Mouse (Mus musculus) forebrain, embryonic 13.5 days (tissue): Measurements from ENCODE around the gene Zfp747. TPM values are rescaled to one million over a fixed set of nuclear protein-coding genes. Genes with fewer than 3 reads are reported as not detected.
"Not testable (repeated sequence)": the region's sequence is repeated elsewhere in the genome, so short reads cannot be mapped to it uniquely, and the experiment has no call there.

Experiments used
- ATAC-seq: fragments of 200-750 bp; cut with Nextera tagmentation; 2 replicates; pipeline ENCODE4 v1.8.0; 2017
- H3K27ac ChIP-seq: fragments of 300-500 bp; sonication (generic); 2 replicates; pipeline ENCODE4 v1.5.1; 2015; ENCODE audit warnings: inconsistent platforms, mild to moderate bottlenecking, moderate library complexity
- H3K27me3 ChIP-seq: fragments of 300-500 bp; sonication (generic); 2 replicates; pipeline ENCODE4 v1.6.1; 2015; ENCODE audit warnings: mild to moderate bottlenecking, inconsistent platforms
- H3K36me3 ChIP-seq: fragments of 300-500 bp; sonication (generic); 2 replicates; pipeline ENCODE4 v1.6.1; 2015; ENCODE audit warnings: mild to moderate bottlenecking, inconsistent platforms; ENCODE audit not compliant: poor library complexity, severe bottlenecking
- H3K4me1 ChIP-seq: fragments of 300-500 bp; sonication (generic); 2 replicates; pipeline ENCODE4 v1.6.1; 2015; ENCODE audit warnings: inconsistent platforms
- H3K4me2 ChIP-seq: fragments of 300-500 bp; sonication (generic); 2 replicates; pipeline ENCODE4 v1.6.1; 2015; ENCODE audit warnings: inconsistent platforms, mild to moderate bottlenecking, moderate library complexity
- H3K4me3 ChIP-seq: fragments of 300-500 bp; sonication (generic); 2 replicates; pipeline ENCODE4 v1.5.1; 2015; ENCODE audit warnings: mild to moderate bottlenecking, inconsistent platforms
- H3K9ac ChIP-seq: fragments of 300-500 bp; sonication (generic); 2 replicates; pipeline ENCODE4 v1.6.1; 2015; ENCODE audit warnings: mild to moderate bottlenecking, inconsistent platforms
- H3K9me3 ChIP-seq: fragments of 300-500 bp; sonication (generic); replicated peaks from 2 replicates; pipeline ENCODE4 v1.6.1; 2016; ENCODE audit warnings: inconsistent platforms
- WGBS: fragments of 180-500 bp; shearing (Covaris S2); methylation state at CpG from one replicate; pipeline ENCODE4 v1.1.7; 2015; 5-methylcytosine and 5-hydroxymethylcytosine counted together
- polyA plus RNA-seq: library from polyadenylated mRNA; unstranded; fragments of >200 nt; fragmentation: Nextera tagmentation; extraction: Ambion mirVana; gene quantifications from 2 replicates; pipeline ENCODE4 v1.2.1, GENCODE M21; 2015

Zfp747 gene
- polyA plus RNA-seq, 1 experiment from 2014 or later, result 8.6 TPM

GRCm38 (mm10) chr7:127344371-127344770 is 31.5 kb downstream of the Zfp747 start:
- Histone ChIP-seq H3K9ac (peak overlapping the region; percentile 93), H3K4me3 (peak overlapping the region; percentile 94), H3K27ac (no peak overlapping the region), H3K9me3 (no peaks in the 10 kb centered on the region), H3K4me1 (peaks cover 21% of the 10 kb centered on the region), H3K27me3 (no peaks in the 10 kb centered on the region), H3K4me2 (peak overlapping the region; percentile 86), H3K36me3 (peaks cover 32% of the 10 kb centered on the region)
- WGBS, result 90% methylated on average over 8 of the region's 8 CpGs
- no peak for ATAC-seq

GRCm38 (mm10) chr7:127343351-127344019 is 32.4 kb downstream of the Zfp747 start:
- 0 out of 2 replicates have a peak overlapping the region, but pooled peaks have one; percentile 6 for H3K4me3 ChIP-seq
- peaks cover 32% of the 10 kb centered on the region for H3K36me3 ChIP-seq
- 95% methylated on average over 38 of the region's 38 CpGs for WGBS
- no peaks in the 10 kb centered on the region for H3K9me3 ChIP-seq
- no peak for ATAC-seq
- no peak overlapping the region for H3K27ac ChIP-seq
- H3K4me2 ChIP-seq, result no peak overlapping the region
- no peaks in the 10 kb centered on the region for H3K27me3 ChIP-seq
- peaks cover 21% of the 10 kb centered on the region for H3K4me1 ChIP-seq
- no peak overlapping the region for H3K9ac ChIP-seq

DNA sequence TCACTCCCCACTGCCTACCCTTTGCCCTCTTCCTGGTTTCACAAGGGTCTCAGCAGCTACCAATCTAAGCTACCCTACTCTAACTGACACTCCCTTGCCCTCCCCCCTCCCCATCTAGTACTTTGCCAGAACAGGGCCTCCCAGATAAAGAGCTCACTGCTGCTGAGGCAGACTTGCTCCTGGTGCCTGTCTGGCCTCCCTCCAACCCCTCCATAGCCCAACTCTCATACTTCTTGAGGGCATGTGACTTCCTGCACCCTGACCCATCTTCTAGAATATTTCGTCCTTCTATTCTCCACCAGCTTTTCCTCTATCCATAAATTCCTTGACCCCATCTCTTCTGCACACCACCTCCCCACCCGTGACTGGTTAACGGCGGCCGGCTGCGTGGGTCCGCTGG is 33.0 kb downstream of the Zfp747 start:
- 97% methylated on average over 7 of the region's 7 CpGs for WGBS
- Histone ChIP-seq H3K4me2 (no peak overlapping the region), H3K9ac (no peak overlapping the region)

GRCm38 (mm10) chr7:127342332-127342731 is 33.5 kb downstream of the Zfp747 start:
- WGBS, result 71% methylated on average over 4 of the region's 4 CpGs
- H3K4me2 ChIP-seq, result no peak overlapping the region
- no peak overlapping the region for H3K9ac ChIP-seq
- no peak overlapping the region for H3K27ac ChIP-seq
- no peaks in the 10 kb centered on the region for H3K9me3 ChIP-seq
- H3K4me3 ChIP-seq, result no peak overlapping the region
- ATAC-seq, result no peak
- H3K27me3 ChIP-seq, result no peaks in the 10 kb centered on the region
- H3K4me1 ChIP-seq, result peaks cover 21% of the 10 kb centered on the region
- peaks cover 32% of the 10 kb centered on the region for H3K36me3 ChIP-seq

More for the DNA sequence above, 33.0 kb downstream of the Zfp747 start:
- H3K9me3 ChIP-seq, result no peaks in the 10 kb centered on the region
- H3K27ac ChIP-seq, result no peak overlapping the region
- H3K27me3 ChIP-seq, result no peaks in the 10 kb centered on the region
- H3K4me3 ChIP-seq, result no peak overlapping the region
- ATAC-seq, result no peak
- H3K36me3 ChIP-seq, result peaks cover 32% of the 10 kb centered on the region
- H3K4me1 ChIP-seq, result peaks cover 21% of the 10 kb centered on the region

DNA sequence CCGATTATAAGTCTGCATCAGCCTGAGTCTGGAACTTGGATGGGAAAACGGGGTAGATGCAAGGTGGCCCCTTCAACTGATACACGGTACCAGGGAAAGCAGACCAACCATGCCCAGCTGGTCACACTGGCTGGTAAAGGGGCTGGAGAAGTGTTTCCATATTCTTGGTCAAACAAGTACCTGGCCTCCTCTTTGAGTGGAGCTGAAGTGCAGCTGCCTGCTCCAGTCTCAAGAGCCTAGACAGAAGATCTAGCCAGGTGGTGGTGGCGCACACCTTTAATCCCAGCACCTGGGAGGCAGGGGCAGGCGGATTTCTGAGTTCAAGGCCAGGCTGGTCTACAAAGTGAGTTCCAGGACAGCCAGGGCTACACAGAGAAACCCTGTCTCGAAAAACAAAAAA is 34.0 kb downstream of the Zfp747 start:
- Histone ChIP-seq H3K9ac (peak overlapping the region; percentile 21), H3K4me1 (peaks cover 17% of the 10 kb centered on the region), H3K36me3 (peaks cover 32% of the 10 kb centered on the region)
- not testable (repeated sequence) for H3K27ac ChIP-seq, H3K4me2 ChIP-seq, H3K9me3 ChIP-seq, ATAC-seq, H3K27me3 ChIP-seq, H3K4me3 ChIP-seq
- 95% methylated on average over 6 of the region's 6 CpGs for WGBS

GRCm38 (mm10) chr7:127341356-127341755 is 34.5 kb downstream of the Zfp747 start:
- Histone ChIP-seq H3K27ac (no peak overlapping the region), H3K9ac (peak overlapping the region; percentile 21; the same call in 1 of the 2 replicates), H3K9me3 (no peaks in the 10 kb centered on the region), H3K4me2 (no peak overlapping the region), H3K4me1 (peaks cover 12% of the 10 kb centered on the region), H3K4me3 (no peak overlapping the region), H3K27me3 (no peaks in the 10 kb centered on the region), H3K36me3 (peaks cover 32% of the 10 kb centered on the region)
- whole genome bisulfite sequencing, result 96% methylated on average over 8 of the region's 8 CpGs
- no peak for ATAC-seq

- H3K4me1 ChIP-seq, result no peaks in the 10 kb centered on the region
- no peak overlapping the region for H3K4me2 ChIP-seq
- no peak overlapping the region for H3K9ac ChIP-seq
- no peak for ATAC-seq
- H3K36me3 ChIP-seq, result peaks cover 17% of the 10 kb centered on the region
- 84% methylated on average over 4 of the region's 4 CpGs for whole genome bisulfite sequencing
- no peaks in the 10 kb centered on the region for H3K9me3 ChIP-seq
- H3K4me3 ChIP-seq, result no peak overlapping the region
- H3K27ac ChIP-seq, result no peak overlapping the region
- H3K27me3 ChIP-seq, result no peaks in the 10 kb centered on the region
Observed at GRCm38 (mm10) chr7:127337636-127338035, 38.2 kb downstream of the Zfp747 start.

DNA sequence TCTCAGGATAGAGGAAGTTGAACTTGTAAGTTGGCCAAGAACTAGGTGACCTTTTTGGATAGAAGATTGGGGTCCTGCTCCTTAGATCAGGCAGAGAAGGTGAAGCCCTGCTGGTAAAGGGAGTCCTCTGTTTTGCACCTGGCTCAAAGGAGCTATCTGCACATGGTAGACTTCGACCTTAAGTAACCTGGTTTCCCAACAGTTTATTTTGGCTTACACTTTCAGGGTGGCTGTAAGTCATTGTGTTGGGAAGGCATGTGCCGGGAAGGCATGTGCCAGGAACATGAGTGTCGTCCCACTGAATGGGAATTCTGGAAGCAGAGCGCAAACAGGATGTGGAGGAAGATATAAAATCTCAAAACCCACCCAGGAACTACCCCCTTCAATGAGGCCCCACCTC is 40.2 kb downstream of the Zfp747 start:
- H3K27me3 ChIP-seq, result no peaks in the 10 kb centered on the region
- H3K4me3 ChIP-seq, result no peak overlapping the region
- H3K9me3 ChIP-seq, result no peaks in the 10 kb centered on the region
- no peak for ATAC-seq
- H3K9ac ChIP-seq, result no peak overlapping the region
- no peak overlapping the region for H3K27ac ChIP-seq
- 0 out of 2 replicates have a peak, but pooled peaks cover 4% of the 10 kb centered on the region for H3K36me3 ChIP-seq
- H3K4me2 ChIP-seq, result no peak overlapping the region
- WGBS, result 89% methylated on average over 4 of the region's 4 CpGs
- no peaks in the 10 kb centered on the region for H3K4me1 ChIP-seq

- Histone ChIP-seq H3K36me3 (no peaks in the 10 kb centered on the region), H3K27ac (no peak overlapping the region), H3K9me3 (no peaks in the 10 kb centered on the region), H3K4me1 (no peaks in the 10 kb centered on the region), H3K4me3 (no peak overlapping the region), H3K9ac (no peak overlapping the region), H3K4me2 (no peak overlapping the region), H3K27me3 (no peaks in the 10 kb centered on the region)
- ATAC-seq, result no peak
- WGBS, result 87% methylated on average over 6 of the region's 6 CpGs
Observed at GRCm38 (mm10) chr7:127333240-127333639, 42.6 kb downstream of the Zfp747 start.

DNA sequence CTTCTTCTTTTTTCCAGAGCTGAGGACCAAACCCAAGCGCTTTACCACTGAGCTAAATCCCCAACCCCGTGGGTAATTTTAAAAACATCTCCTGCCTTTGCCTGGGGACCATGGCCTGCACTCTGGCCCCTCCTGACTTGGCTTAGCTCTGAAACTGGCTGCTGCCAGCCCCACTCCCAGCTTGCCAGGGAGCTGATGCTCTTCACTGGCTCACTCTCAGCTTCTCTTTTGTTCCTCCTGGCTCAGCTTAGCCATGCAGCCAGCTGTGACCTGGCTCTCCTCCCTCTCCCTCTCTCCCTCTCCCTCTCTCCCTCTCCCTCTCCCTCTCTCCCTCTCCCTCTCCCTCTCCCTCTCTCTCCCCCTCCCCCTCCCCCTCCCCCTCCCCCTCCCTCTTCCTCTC is 49.2 kb downstream of the Zfp747 start:
- H3K27me3 ChIP-seq, result no peaks in the 10 kb centered on the region
- H3K4me3 ChIP-seq, result no peak overlapping the region
- H3K4me1 ChIP-seq, result no peaks in the 10 kb centered on the region
- no CpG with 5 or more reads among the region's 2 CpGs for WGBS
- no peak for ATAC-seq
- no peaks in the 10 kb centered on the region for H3K9me3 ChIP-seq
- H3K4me2 ChIP-seq, result no peak overlapping the region
- H3K27ac ChIP-seq, result no peak overlapping the region
- H3K36me3 ChIP-seq, result no peaks in the 10 kb centered on the region
- no peak overlapping the region for H3K9ac ChIP-seq

GRCm38 (mm10) chr7:127325550-127325949 is 50.3 kb downstream of the Zfp747 start:
- Histone ChIP-seq H3K4me3 (no peak overlapping the region), H3K36me3 (no peaks in the 10 kb centered on the region), H3K4me2 (no peak overlapping the region), H3K9ac (no peak overlapping the region), H3K4me1 (no peaks in the 10 kb centered on the region), H3K9me3 (no peaks in the 10 kb centered on the region), H3K27ac (no peak overlapping the region), H3K27me3 (no peaks in the 10 kb centered on the region)
- ATAC-seq, result no peak
- 85% methylated on average over 8 of the region's 8 CpGs for WGBS

- H3K4me1 ChIP-seq, result no peaks in the 10 kb centered on the region
- H3K27me3 ChIP-seq, result no peaks in the 10 kb centered on the region
- no peaks in the 10 kb centered on the region for H3K36me3 ChIP-seq
- no peak overlapping the region for H3K27ac ChIP-seq
- WGBS, result 86% methylated on average over 7 of the region's 7 CpGs
- H3K4me2 ChIP-seq, result no peak overlapping the region
- no peak for ATAC-seq
- H3K4me3 ChIP-seq, result no peak overlapping the region
- no peak overlapping the region for H3K9ac ChIP-seq
- no peaks in the 10 kb centered on the region for H3K9me3 ChIP-seq
Observed at GRCm38 (mm10) chr7:127324944-127325343, 50.9 kb downstream of the Zfp747 start.
